Comparison of ENCODE assay signal across 8 mouse cellular contexts in genomic region chr3:20154531-20155367, GRCm38 (mm10). TPM values are rescaled to one million over a fixed set of nuclear protein-coding genes. Genes with fewer than 3 reads are reported as not detected.
A peak's percentile ranks its signal among the peaks of the same experiment; 100 is the strongest.
DNase-seq lines count a peak whose midpoint lies in the region; ATAC-seq lines count a peak whose summit lies in the region.

Gene Gyg (minus strand): TSS chr3:20155317.

- ATAC-seq in megakaryocyte-erythroid progenitor cell, adult 5-6 weeks (replicated peaks; ENCODE audit: low FRiP score, low TSS enrichment, poor library complexity, severe bottlenecking), result peak; percentile 89

- peak; percentile 69 to 77 for DNase-seq in adrenal gland, adult 18-20 months (ENCODE audit: low spot score in 2 of 2)
- DNase-seq in embryo, embryonic 10 days (ENCODE audit: low spot score), result peak; percentile 66
- peak; percentile 74 for DNase-seq in gastrocnemius, postnatal 14 days
- peak; percentile 78 for DNase-seq in induced T-regulatory cell, adult 2 months (ENCODE audit: low read depth)
- DNase-seq in left cerebral cortex, postnatal 25 days (ENCODE audit: low spot score in 2 of 2), result peak; percentile 57 to 68
- DNase-seq in right cerebral cortex, postnatal 25 days, result peak; percentile 68
- peak; percentile 45 to 62 for DNase-seq in urinary bladder, postnatal 4 days (ENCODE audit: low spot score in 2 of 2)

- intact Hi-C loops in gastrocnemius, postnatal 14 days (cut with DNase I; ENCODE audit: low total_unique reads), result no loop called here
- intact Hi-C loops in left cerebral cortex, postnatal 25 days (cut with DNase I), result no loop called here

RNA-seq across cellular contexts. Expression of gene Gyg, which starts in this region (rescaled TPM):
- total RNA-seq in adrenal gland, adult 18-20 months (2021), result 100 to 1,000 TPM; 100 to 127 TPM
- total RNA-seq in gastrocnemius, postnatal 14 days (2021), result 100 to 1,000 TPM; 201 to 205 TPM
- total RNA-seq in left cerebral cortex, postnatal 25 days (2021), result 10 to 100 TPM; 30.4 to 30.9 TPM
- 45.3 and 59.7 TPM in 2 replicates for total RNA-seq in megakaryocyte-erythroid progenitor cell, adult 5-6 weeks (2014; fragmentation: Nextera tagmentation)
- total RNA-seq in megakaryocyte-erythroid progenitor cell, adult 5-6 weeks (2017), result 19.5 and 26.3 TPM in 2 replicates

Comparison
In these comparisons a context has a peak if more than half of its experiments do, and no peak if none do; other contexts are left out.
1. Peak in every context shown above with its lines: DNase-seq and ATAC-seq.